Mouse (Mus musculus) inflammation-experienced regulatory T-cells, adult 6 months (primary cell): ENCODE results near the gene Igflr1. TPM values are rescaled to one million over a fixed set of nuclear protein-coding genes. Genes with fewer than 3 reads are reported as not detected.
A peak's percentile ranks its signal among the peaks of the same experiment; 100 is the strongest.

ENCODE experiments used
- ATAC-seq: one replicate; pipeline ENCODE4 v1.8.0; 2017
- polyA plus RNA-seq, 3 experiments: library from polyadenylated mRNA; unstranded; fragments of 100-300 nt; shearing (Covaris generic); gene quantifications; one replicate each; pipeline ENCODE4 v1.2.1; 2017

Gene Igflr1
- polyA plus RNA-seq, 3 experiments from 2014 or later, result 118 to 196 (median 157) TPM

- no peak for ATAC-seq
Measured at GRCm38 (mm10) chr7:30553810-30554584, 11.2 kb upstream of the Igflr1 start.

- no peak for ATAC-seq
Measured at GRCm38 (mm10) chr7:30556894-30557536, 8.2 kb upstream of the Igflr1 start.

GRCm38 (mm10) chr7:30557901-30558514, 7.2 kb upstream of the Igflr1 start:
- ATAC-seq, result no peak

GRCm38 (mm10) chr7:30558656-30559442, 6.4 kb upstream of the Igflr1 start:
- ATAC-seq, result no peak

- peak; percentile 71 for ATAC-seq
Measured at GRCm38 (mm10) chr7:30559443-30559954, 5.7 kb upstream of the Igflr1 start, which contains the start of gene Lin37. TSS of gene Lin37 (minus strand) at chr7:30559838.

- ATAC-seq, result no peak
Measured at GRCm38 (mm10) chr7:30560296-30560695, 4.9 kb upstream of the Igflr1 start.

GRCm38 (mm10) chr7:30562526-30563116, 2.6 kb upstream of the Igflr1 start:
- ATAC-seq, result no peak

GRCm38 (mm10) chr7:30563117-30563905, 1.9 kb upstream of the Igflr1 start, which contains the start of the genes U2af1l4, Gm49396 and Psenen:
TSS of gene U2af1l4 (plus strand) at chr7:30563301.
TSS of gene Gm49396 (plus strand) at chr7:30563344.
TSS of gene Psenen (minus strand) at chr7:30563627.
- ATAC-seq, result peak; percentile 69

GRCm38 (mm10) chr7:30563906-30564280, 1.3 kb upstream of the Igflr1 start:
- peak; percentile 48 for ATAC-seq

- ATAC-seq, result no peak
Measured at GRCm38 (mm10) chr7:30566033-30566432, 806 bp downstream of the Igflr1 start.

- ATAC-seq, result no peak
Measured at GRCm38 (mm10) chr7:30567555-30567954, 2.3 kb downstream of the Igflr1 start.

- ATAC-seq, result no peak
Measured at GRCm38 (mm10) chr7:30572389-30572788, 7.2 kb downstream of the Igflr1 start.

- no peak for ATAC-seq
Measured at GRCm38 (mm10) chr7:30572969-30573368, 7.7 kb downstream of the Igflr1 start.

GRCm38 (mm10) chr7:30579950-30580349, 14.7 kb downstream of the Igflr1 start:
- ATAC-seq, result no peak

GRCm38 (mm10) chr7:30581547-30581946, 16.3 kb downstream of the Igflr1 start:
- no peak for ATAC-seq

GRCm38 (mm10) chr7:30584339-30584738, 19.1 kb downstream of the Igflr1 start:
- ATAC-seq, result no peak

GRCm38 (mm10) chr7:30585170-30585569, 19.9 kb downstream of the Igflr1 start:
- no peak for ATAC-seq

- ATAC-seq, result no peak
Measured at GRCm38 (mm10) chr7:30586455-30587020, 21.3 kb downstream of the Igflr1 start.

GRCm38 (mm10) chr7:30587842-30588667, 22.8 kb downstream of the Igflr1 start:
- peak; percentile 20 for ATAC-seq
